Mouse (Mus musculus): ENCODE data around the gene Ppp3ca. TPM values are rescaled to one million over a fixed set of nuclear protein-coding genes. Genes with fewer than 3 reads are reported as not detected.
A peak's percentile ranks its signal among the peaks of the same experiment; 100 is the strongest.
"Not testable (repeated sequence)": the region's sequence is repeated elsewhere in the genome, so short reads cannot be mapped to it uniquely, and the experiment has no call there.

Ppp3ca gene
- total RNA-seq, 1 experiment from 2014 or later = 46.9 TPM

GRCm38 (mm10) chr3:136686429-136686828 lies 16.5 kb downstream of the Ppp3ca start:
- no peak for DNase-seq

- DNase-seq = no peak
These were observed 18.2 kb downstream of the Ppp3ca start for GRCm38 (mm10) chr3:136688101-136688586.

GRCm38 (mm10) chr3:136689793-136690543 lies 20.0 kb downstream of the Ppp3ca start:
- no peak for DNase-seq

GRCm38 (mm10) chr3:136691984-136692383 lies 22.1 kb downstream of the Ppp3ca start:
- peak; percentile 55 for DNase-seq

- DNase-seq = no peak
These were observed 23.6 kb downstream of the Ppp3ca start for GRCm38 (mm10) chr3:136693547-136693946.

- DNase-seq = no peak
These were observed 27.8 kb downstream of the Ppp3ca start for GRCm38 (mm10) chr3:136697626-136698191.

GRCm38 (mm10) chr3:136699711-136700110 lies 29.8 kb downstream of the Ppp3ca start:
- not testable (repeated sequence) for DNase-seq

GRCm38 (mm10) chr3:136700447-136701009 lies 30.6 kb downstream of the Ppp3ca start:
- DNase-seq = no peak

GRCm38 (mm10) chr3:136702861-136703260 lies 32.9 kb downstream of the Ppp3ca start:
- DNase-seq = no peak

GRCm38 (mm10) chr3:136704515-136705247 lies 34.8 kb downstream of the Ppp3ca start:
- no peak for DNase-seq

- DNase-seq = no peak
These were observed 36.1 kb downstream of the Ppp3ca start for GRCm38 (mm10) chr3:136706048-136706447.

- no peak for DNase-seq
These were observed 36.8 kb downstream of the Ppp3ca start for GRCm38 (mm10) chr3:136706771-136707170.

GRCm38 (mm10) chr3:136707222-136708019 lies 37.5 kb downstream of the Ppp3ca start:
- DNase-seq = no peak

- DNase-seq = peak; percentile 22
These were observed 38.3 kb downstream of the Ppp3ca start for GRCm38 (mm10) chr3:136708230-136708629.

GRCm38 (mm10) chr3:136710310-136710906 lies 40.5 kb downstream of the Ppp3ca start:
- no peak for DNase-seq

GRCm38 (mm10) chr3:136714307-136715039 lies 44.5 kb downstream of the Ppp3ca start:
- no peak for DNase-seq

GRCm38 (mm10) chr3:136716247-136716646 lies 46.3 kb downstream of the Ppp3ca start:
- DNase-seq = no peak

- no peak for DNase-seq
These were observed 48.5 kb downstream of the Ppp3ca start for GRCm38 (mm10) chr3:136718412-136718811.

- DNase-seq = no peak
These were observed 51.3 kb downstream of the Ppp3ca start for GRCm38 (mm10) chr3:136721241-136721640.

GRCm38 (mm10) chr3:136721804-136722427 lies 52.0 kb downstream of the Ppp3ca start:
- no peak for DNase-seq
